Mouse (Mus musculus) Patski (cell line): ENCODE data around the gene Usp32. TPM values are rescaled to one million over a fixed set of nuclear protein-coding genes. Genes with fewer than 3 reads are reported as not detected.
A peak's percentile ranks its signal among the peaks of the same experiment; 100 is the strongest.
"Not testable (repeated sequence)": the region's sequence is repeated elsewhere in the genome, so short reads cannot be mapped to it uniquely, and the experiment has no call there.

ENCODE experiments used
- ATAC-seq: fragments of 100-300 bp; one replicate; pipeline ENCODE4 v1.8.0; 2021
- CTCF ChIA-PET: fragments of 350-600 bp; sonication (Branson Sonifier 250); formaldehyde crosslinking; loops from one replicate; lab custom pipeline; 2022; ENCODE audit warnings: inconsistent platforms; lab: Charles Lee
- POLR2A ChIA-PET: fragments of 350-600 bp; sonication (Branson Sonifier 250); formaldehyde crosslinking; loops from one replicate; lab custom pipeline; 2022; ENCODE audit warnings: antibody characterized with exemption, inconsistent platforms; lab: Charles Lee
- DNase-seq: peaks from one replicate; pipeline ENCODE4 v3.0.0-alpha.2; 2011; ENCODE audit warnings: low read depth, low spot score
- H3K27me3 ChIP-seq: fragments of 371-371 bp; one replicate; pipeline ENCODE4 v1.5.1; 2021
- CTCF ChIP-seq: fragments of 100-300 bp; IDR thresholded peaks from one replicate; pipeline ENCODE4 v1.5.1; 2021
- in situ Hi-C: fragments of 300-500 bp; cut with MboI; formaldehyde crosslinking; loops from 3 replicates; pipeline ENCODE4 v1.11.1; 2018; ENCODE audit warnings: low pct_unique_long_range_greater_than_20kb, mixed read lengths
- polyA plus RNA-seq: library from polyadenylated mRNA; unstranded; gene quantifications from one replicate; pipeline ENCODE4 v1.2.3, GENCODE M21; 2021

Usp32 gene
- polyA plus RNA-seq, 1 experiment from 2014 or later = 36.8 TPM

DNA sequence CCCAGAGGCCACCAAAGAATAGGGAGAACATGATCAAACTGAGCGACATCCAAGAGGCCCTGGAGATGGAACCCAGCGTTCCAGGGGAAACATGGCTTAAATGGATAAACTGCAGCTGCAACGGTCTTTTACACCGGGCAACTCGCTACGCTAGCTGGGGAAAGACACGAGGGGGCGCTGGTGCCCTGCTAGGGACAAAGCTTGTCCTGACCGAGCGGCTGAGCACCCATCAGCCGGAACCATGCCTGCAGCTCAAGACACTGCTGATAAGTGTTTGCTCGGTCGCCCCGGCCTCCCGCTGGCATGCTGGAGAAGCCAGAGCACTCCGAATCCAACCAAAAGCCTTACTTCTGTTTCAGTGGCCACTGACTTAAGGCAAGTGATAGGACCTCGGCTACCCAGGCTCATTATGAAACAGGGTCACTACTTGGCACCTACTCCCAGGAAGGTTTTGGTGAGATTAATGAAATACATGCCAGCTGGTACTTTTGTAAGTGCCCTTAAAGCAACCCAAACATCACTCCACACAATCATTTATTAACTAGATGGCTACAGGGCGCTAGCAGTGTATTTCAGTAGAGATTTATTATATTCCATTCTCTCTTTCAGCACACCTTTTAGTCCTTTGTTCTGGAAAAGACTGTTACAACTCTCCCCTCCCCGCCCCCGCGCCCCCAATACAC, 30.2 kb upstream of the Usp32 start, which contains the start of gene 1700125H20Rik:
Gene 1700125H20Rik (plus strand): TSS at position 347 of the 683 bp plus-strand sequence.
- DNase-seq = no peak
- ChIA-PET CTCF (interaction anchor here (0.9 to 1.7 kb wide), 10 partner anchors 10 to 183 kb away, joined by 3 to 11 read pairs (median 4); partner anchors contain the start of gene Bcas3), POLR2A (interaction anchor here (0.6 to 0.7 kb wide), 3 partner anchors 32 to 686 kb away, joined by 3 to 5 read pairs (median 3); no protein-coding TSS in a partner anchor)
- peak; percentile 97 for TF ChIP-seq CTCF
- in situ Hi-C loops = loop anchor here (5.0 kb wide), 2 partner anchors 87 to 182 kb away; partner anchors contain the start of gene Bcas3
- ATAC-seq = peak; percentile 90
- H3K27me3 ChIP-seq = no peaks in the 10 kb centered on the region

DNA sequence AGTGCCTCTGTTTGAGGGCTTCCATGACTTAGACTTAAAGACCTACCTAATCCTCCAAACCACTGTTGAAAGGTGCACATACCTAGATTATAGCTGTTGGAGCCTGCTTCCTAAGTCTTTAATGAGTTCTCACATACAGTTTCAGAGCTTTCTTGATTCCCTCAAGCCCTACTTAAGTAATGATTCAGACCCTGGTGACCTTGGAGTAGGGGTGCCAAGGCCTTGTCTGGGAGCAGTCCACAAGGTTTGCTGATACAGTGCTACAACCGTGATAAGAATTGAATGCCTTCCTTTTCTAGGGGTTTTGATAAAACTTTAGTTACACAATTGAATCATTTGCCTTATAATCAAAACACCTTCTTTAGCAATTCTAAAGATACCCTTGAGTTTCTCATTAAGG, 27.5 kb upstream of the Usp32 start:
- H3K27me3 ChIP-seq = no peaks in the 10 kb centered on the region
- ChIA-PET POLR2A (interaction anchor here (0.8 kb wide), 1 partner anchor 14 kb away, joined by 4 read pairs; no protein-coding TSS in a partner anchor), CTCF (interaction anchor here (0.9 to 1.8 kb wide), 2 partner anchors 15 to 36 kb away, joined by 3 to 4 read pairs; no protein-coding TSS in a partner anchor)
- no peak for TF ChIP-seq CTCF
- in situ Hi-C loops = no loop called here
- ATAC-seq (no peak), DNase-seq (no peak)

DNA sequence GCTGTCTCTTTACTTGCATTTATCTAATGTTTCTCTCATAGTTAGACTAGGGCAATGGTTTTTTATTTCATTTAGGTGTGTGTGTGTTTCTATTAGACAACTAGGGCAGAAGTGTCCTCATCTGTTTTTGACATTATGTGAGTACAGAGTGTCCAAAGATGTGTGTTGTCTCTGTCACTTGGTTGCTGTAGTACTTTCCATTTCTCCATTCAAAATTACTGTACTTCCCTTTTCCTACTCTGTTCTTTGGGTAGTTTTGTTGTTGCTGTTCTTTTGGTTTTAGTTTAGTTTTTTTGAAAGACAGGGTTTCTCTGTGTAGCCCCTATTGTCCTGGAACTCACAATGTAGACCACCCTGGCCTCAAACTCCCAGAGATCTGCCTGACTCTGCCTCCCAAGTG, 24.4 kb upstream of the Usp32 start:
- ATAC-seq (no peak), DNase-seq (no peak)
- in situ Hi-C loops = no loop called here
- no peak for TF ChIP-seq CTCF
- CTCF ChIA-PET = interaction anchor here (0.9 kb wide), 1 partner anchor 12 kb away, joined by 5 read pairs; no protein-coding TSS in a partner anchor
- POLR2A ChIA-PET = interaction anchor here (0.8 kb wide), 1 partner anchor 19 kb away, joined by 3 read pairs; no protein-coding TSS in a partner anchor
- H3K27me3 ChIP-seq = no peaks in the 10 kb centered on the region

DNA sequence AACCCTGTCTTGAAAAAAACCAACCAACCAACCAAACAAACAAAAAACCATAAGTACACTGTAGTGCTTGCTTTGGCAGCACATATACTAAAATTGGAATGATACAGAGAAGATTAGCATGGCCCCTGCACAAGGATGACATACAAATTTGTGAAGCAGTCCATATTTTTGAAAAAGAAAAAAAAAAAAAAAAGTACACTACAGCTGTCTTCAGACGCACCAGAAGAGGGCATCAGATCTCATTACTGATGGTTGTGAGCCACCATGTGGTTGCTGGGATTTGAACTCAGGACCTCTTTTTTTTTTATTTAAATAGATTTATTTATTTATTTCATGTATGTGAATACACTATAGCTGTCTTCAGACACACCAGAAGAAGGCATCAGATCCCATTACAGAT, 23.1 kb upstream of the Usp32 start:
- POLR2A ChIA-PET, CTCF ChIA-PET, H3K27me3 ChIP-seq, DNase-seq, in situ Hi-C loops, ATAC-seq: not testable (repeated sequence)

DNA sequence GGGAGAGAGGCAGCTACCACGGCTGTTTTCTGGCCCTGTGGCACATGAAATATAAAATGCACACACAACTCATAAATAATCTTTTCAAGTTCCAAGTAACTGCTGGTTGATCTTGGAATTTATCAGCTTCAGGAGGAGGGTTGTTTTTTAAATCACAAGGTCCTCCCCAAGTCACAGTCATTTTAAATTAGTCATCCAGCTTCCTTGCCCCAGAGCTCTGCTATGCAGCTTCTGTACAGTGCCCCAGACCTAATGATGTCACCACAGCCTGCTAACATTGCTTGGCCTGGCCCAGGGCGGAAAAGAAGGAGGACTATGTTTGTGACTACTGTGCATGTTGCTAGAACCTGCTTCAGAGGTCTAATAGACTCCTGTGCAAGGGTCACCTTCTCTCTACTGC, 17.3 kb upstream of the Usp32 start:
- POLR2A ChIA-PET = no interaction called here
- CTCF ChIA-PET = no interaction called here
- no peak for DNase-seq
- ATAC-seq = peak; percentile 85
- no peak for TF ChIP-seq CTCF
- in situ Hi-C loops = no loop called here
- no peaks in the 10 kb centered on the region for H3K27me3 ChIP-seq

DNA sequence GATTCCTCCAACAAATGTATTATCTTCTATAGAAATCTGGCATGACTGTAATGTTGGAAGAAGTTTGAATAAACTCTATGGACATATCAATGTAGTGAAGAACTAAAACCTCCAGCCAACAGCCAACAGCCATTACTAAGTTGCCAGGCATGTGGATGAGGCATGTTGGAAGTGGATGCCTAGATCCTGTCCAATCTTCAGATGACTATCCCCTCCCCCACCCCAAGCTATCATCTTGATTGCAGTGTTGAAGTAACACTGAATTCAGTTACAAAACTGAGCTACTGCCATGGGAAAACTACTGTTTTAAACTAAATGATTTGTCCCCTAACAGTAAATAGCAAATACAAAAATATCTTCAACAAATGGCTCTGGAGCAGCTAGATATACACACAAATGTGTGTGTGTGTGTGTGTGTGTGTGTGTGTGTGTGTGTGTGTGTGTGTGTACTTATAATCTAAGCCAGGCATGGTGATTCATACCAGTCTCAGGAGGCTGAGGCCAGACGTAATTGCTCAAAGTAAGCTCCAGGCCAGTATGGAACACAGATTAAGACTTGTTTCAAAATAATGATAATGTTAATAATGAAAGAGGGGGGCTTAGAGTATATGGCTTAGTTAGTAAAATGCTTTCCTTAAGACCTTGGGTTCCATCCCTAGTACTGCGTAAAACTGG, 12.4 kb upstream of the Usp32 start:
- H3K27me3 ChIP-seq = peaks cover 7% of the 10 kb centered on the region
- in situ Hi-C loops = no loop called here
- ATAC-seq = no peak
- no peak for DNase-seq
- ChIA-PET CTCF (interaction anchor here (0.7 to 1.1 kb wide), 2 partner anchors 12 to 137 kb away, joined by 3 to 5 read pairs; no protein-coding TSS in a partner anchor), POLR2A (no interaction called here)
- no peak for TF ChIP-seq CTCF

DNA sequence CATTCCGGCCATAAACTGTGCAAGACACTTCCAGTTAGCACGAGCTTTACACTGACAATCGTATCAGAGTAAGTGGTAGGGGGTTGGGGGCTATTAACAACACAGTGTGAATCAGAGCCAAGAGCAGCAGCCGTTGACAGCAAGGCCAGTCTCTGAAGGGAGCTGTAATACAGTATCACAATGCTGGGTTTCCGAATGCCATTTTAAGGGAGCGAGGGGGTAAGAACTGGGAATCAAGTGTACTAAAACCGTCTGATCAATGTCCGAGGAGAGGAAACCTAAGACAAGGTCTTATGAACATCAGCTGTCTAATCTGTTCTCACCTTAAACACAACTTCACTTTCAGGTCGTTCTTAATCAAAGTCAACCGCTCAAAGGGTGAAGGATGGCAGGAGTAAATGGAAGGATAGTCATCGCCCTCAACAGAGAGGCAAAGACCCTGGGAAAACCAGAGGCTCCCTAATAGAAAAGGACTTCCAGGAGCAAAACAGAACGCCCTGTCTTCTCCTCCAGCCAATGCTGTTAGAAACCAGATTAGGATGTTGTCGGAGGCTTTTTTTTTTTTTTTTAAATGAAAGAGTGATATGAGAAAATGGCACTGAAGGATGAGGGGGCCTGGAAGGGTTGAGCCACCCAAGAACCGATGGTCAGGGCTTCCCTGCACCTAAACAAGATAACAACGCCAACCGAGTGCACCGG, 1.0 kb downstream of the Usp32 start:
- POLR2A ChIA-PET = interaction anchor here (0.6 to 1.1 kb wide), 3 partner anchors 31 to 308 kb away, joined by 3 to 5 read pairs (median 4); partner anchors contain the start of gene 1700125H20Rik
- in situ Hi-C loops = no loop called here
- ATAC-seq = no peak
- no peak for DNase-seq
- H3K27me3 ChIP-seq = no peaks in the 10 kb centered on the region
- CTCF ChIA-PET = no interaction called here
- no peak for TF ChIP-seq CTCF

DNA sequence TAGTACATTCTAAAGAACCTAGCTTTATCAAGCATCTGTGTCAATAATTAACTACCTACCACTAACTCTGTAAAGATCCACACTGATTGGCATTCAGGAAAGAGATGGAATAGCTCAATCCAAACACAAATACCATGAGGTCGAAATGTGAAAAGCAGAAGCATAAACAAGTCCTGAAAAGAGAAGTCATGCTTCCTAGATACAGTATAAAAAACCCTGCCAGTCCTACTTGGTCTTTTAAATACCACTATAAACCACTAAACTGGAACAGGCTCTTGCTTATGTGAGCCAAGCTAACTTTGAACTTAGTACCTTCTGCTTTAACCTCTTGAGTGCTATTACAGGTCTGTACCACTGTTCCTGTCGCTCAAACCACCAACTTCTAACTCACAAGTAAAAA, 8.4 kb downstream of the Usp32 start:
- TF ChIP-seq CTCF = no peak
- CTCF ChIA-PET = interaction anchor here (1.0 kb wide), 1 partner anchor 13 kb away, joined by 3 read pairs; no protein-coding TSS in a partner anchor
- in situ Hi-C loops = no loop called here
- POLR2A ChIA-PET = no interaction called here
- no peaks in the 10 kb centered on the region for H3K27me3 ChIP-seq
- no peak for ATAC-seq
- DNase-seq = no peak

DNA sequence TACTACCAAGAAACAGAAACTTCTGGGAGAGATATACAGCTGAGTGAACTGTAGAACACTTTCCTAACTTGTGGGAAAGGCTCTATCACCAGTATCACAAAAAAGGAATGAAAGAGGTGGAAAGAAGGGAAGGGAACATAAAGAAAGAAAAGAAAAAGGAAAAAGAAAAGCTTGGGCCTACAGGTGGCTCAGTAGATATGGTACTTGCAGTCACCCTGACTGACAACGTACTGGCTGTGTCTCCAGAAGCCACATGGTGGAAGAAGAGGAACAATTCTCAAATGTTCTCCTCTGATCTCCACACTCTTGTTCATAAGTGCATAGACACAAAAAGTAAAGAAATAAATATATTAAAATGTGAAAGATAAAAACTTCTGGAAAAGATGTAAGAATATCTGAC, 11.1 kb downstream of the Usp32 start:
- ATAC-seq (no peak), DNase-seq (no peak)
- CTCF ChIA-PET = interaction anchor here (2.1 kb wide), 1 partner anchor 8 kb away, joined by 4 read pairs; no protein-coding TSS in a partner anchor
- no peaks in the 10 kb centered on the region for H3K27me3 ChIP-seq
- TF ChIP-seq CTCF = no peak
- in situ Hi-C loops = no loop called here
- POLR2A ChIA-PET = no interaction called here
